Mouse (Mus musculus): ENCODE data around the gene Psme1. TPM values are rescaled to one million over a fixed set of nuclear protein-coding genes. Genes with fewer than 3 reads are reported as not detected.

Gene Psme1
- total RNA-seq, 1 experiment = 32.8 TPM

GRCm38 (mm10) chr14:55557587-55557986, 20.3 kb upstream of the Psme1 start:
- TF ChIP-seq ZNF384 (IDR thresholded peaks at IDR 0.05; ENCODE audit: low read depth, low read length) = no peak
- no peak for TF ChIP-seq CHD2 (IDR thresholded peaks at IDR 0.05; ENCODE audit: low read depth, low read length)
- no peak for TF ChIP-seq HCFC1 (IDR thresholded peaks at IDR 0.05; ENCODE audit: borderline replicate concordance, insufficient read depth, low read length)
- no peak for TF ChIP-seq ZC3H11A (IDR thresholded peaks at IDR 0.05; ENCODE audit: borderline replicate concordance, low read depth, low read length)
- TF ChIP-seq MAFK (IDR thresholded peaks at IDR 0.05; ENCODE audit: insufficient read depth, low read depth, low read length) = no peak
- Histone ChIP-seq H3K4me3 (ENCODE audit: insufficient read depth in 1 of 2, low read depth in 1 of 2, low read length in 2 of 2, poor library complexity in 1 of 2, severe bottlenecking in 1 of 2) (no peak overlapping the region), H3K9ac (ENCODE audit: insufficient read depth, low read depth, low read length, poor library complexity, severe bottlenecking) (no peak overlapping the region), H3K36me3 (ENCODE audit: control insufficient read depth, insufficient read depth, low read length, poor library complexity, severe bottlenecking) (peaks cover 2% of the 10 kb centered on the region; the same call in 1 of the 2 replicates), H3K27ac (ENCODE audit: insufficient read depth, low read depth, low read length, poor library complexity, severe bottlenecking) (no peak overlapping the region), H3K9me3 (ENCODE audit: control insufficient read depth, insufficient read depth, low read depth, low read length) (no peaks in the 10 kb centered on the region), H3K4me1 (ENCODE audit: control insufficient read depth in 2 of 2, insufficient read depth in 2 of 2, low read length in 2 of 2, poor library complexity in 1 of 2) (peaks cover 0 to 12% of the 10 kb centered on the region in 2 experiments; a peak in 2 of 4 replicates)
- no peak for DNase-seq (ENCODE audit: low read depth, low spot score)
- in situ Hi-C loops (cut with MboI; ENCODE audit: low sequenced_read_pairs in 2 of 2, unreplicated experiment in 2 of 2) = no loop called here

DNA sequence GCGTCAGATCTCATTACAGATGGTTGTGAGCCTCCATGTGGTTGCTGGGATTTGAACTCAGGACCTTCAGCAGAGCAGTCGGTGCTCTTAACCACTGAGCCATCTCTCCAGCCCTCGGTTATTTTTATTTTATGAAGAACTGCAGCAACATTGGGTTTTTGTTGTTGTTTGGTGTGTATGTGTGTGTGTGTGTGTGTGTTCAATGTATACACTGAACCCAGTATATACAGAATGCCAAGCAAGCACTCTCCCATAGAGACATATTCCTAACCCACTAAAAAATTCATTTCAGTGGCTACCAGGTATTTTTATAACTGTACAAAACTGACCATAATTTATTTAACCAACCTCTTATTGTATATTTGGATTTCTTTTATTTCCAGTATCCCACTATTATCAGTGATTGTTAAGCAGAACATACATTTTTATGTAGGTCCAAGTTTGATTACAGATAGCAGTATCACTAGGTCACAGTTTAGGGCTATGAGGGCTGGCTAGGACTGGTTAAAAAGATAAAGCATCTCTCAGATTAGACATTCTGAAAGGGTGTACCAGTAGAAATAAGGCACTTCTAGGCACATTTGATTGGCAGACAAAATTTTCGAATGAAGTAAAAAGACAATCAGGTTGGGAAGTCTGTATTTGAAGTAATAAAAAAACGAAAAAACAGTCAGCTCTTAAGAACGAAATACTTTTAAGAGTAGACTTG, 19.0 kb upstream of the Psme1 start:
- no peak for DNase-seq (ENCODE audit: low read depth, low spot score)
- Histone ChIP-seq H3K9ac (ENCODE audit: insufficient read depth, low read depth, low read length, poor library complexity, severe bottlenecking) (no peak overlapping the region; the same call in 1 of the 2 replicates), H3K4me3 (ENCODE audit: insufficient read depth in 1 of 2, low read depth in 1 of 2, low read length in 2 of 2, poor library complexity in 1 of 2, severe bottlenecking in 1 of 2) (peak overlapping the region; percentile 30 to 81; a peak in 3 of 4 replicates), H3K27ac (ENCODE audit: insufficient read depth, low read depth, low read length, poor library complexity, severe bottlenecking) (no peak overlapping the region; the same call in 1 of the 2 replicates), H3K36me3 (ENCODE audit: control insufficient read depth, insufficient read depth, low read length, poor library complexity, severe bottlenecking) (peaks cover 6% of the 10 kb centered on the region; the same call in 1 of the 2 replicates), H3K9me3 (ENCODE audit: control insufficient read depth, insufficient read depth, low read depth, low read length) (no peaks in the 10 kb centered on the region), H3K4me1 (ENCODE audit: control insufficient read depth in 2 of 2, insufficient read depth in 2 of 2, low read length in 2 of 2, poor library complexity in 1 of 2) (peaks cover 0 to 10% of the 10 kb centered on the region in 2 experiments; a peak in 2 of 4 replicates)
- TF ChIP-seq ZC3H11A (IDR thresholded peaks at IDR 0.05; ENCODE audit: borderline replicate concordance, low read depth, low read length) = no peak
- TF ChIP-seq ZNF384 (IDR thresholded peaks at IDR 0.05; ENCODE audit: low read depth, low read length) = no peak
- TF ChIP-seq CHD2 (IDR thresholded peaks at IDR 0.05; ENCODE audit: low read depth, low read length) = no peak
- no peak for TF ChIP-seq HCFC1 (IDR thresholded peaks at IDR 0.05; ENCODE audit: borderline replicate concordance, insufficient read depth, low read length)
- no peak for TF ChIP-seq MAFK (IDR thresholded peaks at IDR 0.05; ENCODE audit: insufficient read depth, low read depth, low read length)
- in situ Hi-C loops (cut with MboI; ENCODE audit: low sequenced_read_pairs in 2 of 2, unreplicated experiment in 2 of 2) = no loop called here

- in situ Hi-C loops (cut with MboI; ENCODE audit: low sequenced_read_pairs in 2 of 2, unreplicated experiment in 2 of 2) = no loop called here
- Histone ChIP-seq H3K27ac (ENCODE audit: insufficient read depth, low read depth, low read length, poor library complexity, severe bottlenecking) (peak within 1 kb of the TSS; percentile 92), H3K36me3 (ENCODE audit: control insufficient read depth, insufficient read depth, low read length, poor library complexity, severe bottlenecking) (peaks cover 6% of the 10 kb centered on the region; the same call in 1 of the 2 replicates), H3K9me3 (ENCODE audit: control insufficient read depth, insufficient read depth, low read depth, low read length) (no peaks in the 10 kb centered on the region), H3K4me1 (ENCODE audit: control insufficient read depth in 2 of 2, insufficient read depth in 2 of 2, low read length in 2 of 2, poor library complexity in 1 of 2) (peaks cover 0 to 5% of the 10 kb centered on the region in 2 experiments; a peak in 2 of 4 replicates), H3K9ac (ENCODE audit: insufficient read depth, low read depth, low read length, poor library complexity, severe bottlenecking) (peak within 1 kb of the TSS; percentile 85), H3K4me3 (ENCODE audit: insufficient read depth in 1 of 2, low read depth in 1 of 2, low read length in 2 of 2, poor library complexity in 1 of 2, severe bottlenecking in 1 of 2) (peak within 1 kb of the TSS; percentile 81)
- TF ChIP-seq HCFC1 (IDR thresholded peaks at IDR 0.05; ENCODE audit: borderline replicate concordance, insufficient read depth, low read length) (no peak), ZC3H11A (IDR thresholded peaks at IDR 0.05; ENCODE audit: borderline replicate concordance, low read depth, low read length) (no peak), CHD2 (IDR thresholded peaks at IDR 0.05; ENCODE audit: low read depth, low read length) (peak; percentile 74), MAFK (IDR thresholded peaks at IDR 0.05; ENCODE audit: insufficient read depth, low read depth, low read length) (no peak)
- DNase-seq (ENCODE audit: low read depth, low spot score) = peak; percentile 93
These were observed 18.1 kb upstream of the Psme1 start, which contains the start of gene Dcaf11 for GRCm38 (mm10) chr14:55559799-55560201. Dcaf11 (plus strand) TSS chr14:55560006.

DNA sequence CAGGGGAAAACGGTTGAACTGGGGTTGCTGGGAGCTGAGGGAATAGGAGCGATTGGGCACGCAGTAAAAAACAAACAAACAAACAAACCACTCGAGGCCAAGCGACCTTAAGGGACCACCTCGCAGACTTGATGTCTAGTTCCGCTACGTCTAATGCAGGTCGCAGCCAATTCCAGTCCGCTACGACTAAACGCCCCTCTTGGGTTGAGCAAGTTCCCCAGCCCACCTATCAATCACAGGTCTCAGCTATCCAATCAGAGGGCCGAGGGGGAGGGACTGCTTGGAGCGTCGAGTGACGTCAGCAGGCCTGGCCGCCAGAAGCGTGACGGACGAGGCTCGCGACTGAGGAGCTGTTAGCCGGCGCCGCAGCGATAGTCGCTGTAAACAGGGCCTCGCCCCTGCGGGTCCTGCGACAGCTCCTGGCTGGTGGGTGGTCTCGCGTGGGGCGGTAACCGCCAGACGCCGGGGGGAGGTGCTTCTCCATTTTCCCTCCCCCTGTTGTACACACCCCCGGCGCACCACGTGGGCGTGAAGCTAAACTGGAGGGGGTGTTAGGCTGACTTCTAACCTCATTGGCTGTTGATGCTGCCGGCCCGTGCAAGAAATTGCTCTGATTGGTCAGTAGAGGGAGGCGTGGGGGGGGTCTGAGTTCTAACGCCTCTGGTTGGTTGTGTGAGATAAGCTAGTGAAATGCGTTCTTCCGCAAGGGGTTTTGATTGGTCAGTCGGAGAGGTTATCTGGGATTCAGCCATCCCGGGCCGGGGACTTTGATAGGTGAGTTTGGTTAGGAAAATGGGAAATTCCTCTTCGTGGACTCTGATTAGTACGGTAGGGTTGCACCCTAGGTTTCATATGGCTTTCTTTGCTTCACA, 17.5 kb upstream of the Psme1 start, which contains the start of gene A730061H03Rik:
A730061H03Rik (minus strand) TSS at position 205 of the 872 bp plus-strand sequence.
- Histone ChIP-seq H3K27ac (ENCODE audit: insufficient read depth, low read depth, low read length, poor library complexity, severe bottlenecking) (peak within 1 kb of the TSS; percentile 92), H3K4me1 (ENCODE audit: control insufficient read depth in 2 of 2, insufficient read depth in 2 of 2, low read length in 2 of 2, poor library complexity in 1 of 2) (peaks cover 0 to 5% of the 10 kb centered on the region in 2 experiments; a peak in 1 of 4 replicates), H3K4me3 (ENCODE audit: insufficient read depth in 1 of 2, low read depth in 1 of 2, low read length in 2 of 2, poor library complexity in 1 of 2, severe bottlenecking in 1 of 2) (peak within 1 kb of the TSS; percentile 81), H3K36me3 (ENCODE audit: control insufficient read depth, insufficient read depth, low read length, poor library complexity, severe bottlenecking) (peaks cover 6% of the 10 kb centered on the region; the same call in 1 of the 2 replicates), H3K9ac (ENCODE audit: insufficient read depth, low read depth, low read length, poor library complexity, severe bottlenecking) (peak within 1 kb of the TSS; percentile 85), H3K9me3 (ENCODE audit: control insufficient read depth, insufficient read depth, low read depth, low read length) (no peaks in the 10 kb centered on the region)
- TF ChIP-seq CHD2 (IDR thresholded peaks at IDR 0.05; ENCODE audit: low read depth, low read length) = peak; percentile 94
- TF ChIP-seq ZC3H11A (IDR thresholded peaks at IDR 0.05; ENCODE audit: borderline replicate concordance, low read depth, low read length) = no peak
- 0 out of 2 replicates have a peak, but pooled peaks have one; percentile 55 for TF ChIP-seq HCFC1 (IDR thresholded peaks at IDR 0.05; ENCODE audit: borderline replicate concordance, insufficient read depth, low read length)
- in situ Hi-C loops (cut with MboI; ENCODE audit: low sequenced_read_pairs in 2 of 2, unreplicated experiment in 2 of 2) = no loop called here
- DNase-seq (ENCODE audit: low read depth, low spot score) = peak; percentile 98
